Mouse (Mus musculus) MN1 (cell line): Measurements from ENCODE around the gene Rnf31.
A peak's percentile ranks its signal among the peaks of the same experiment; 100 is the strongest.

Source experiments
- DNase-seq: peaks from one replicate; pipeline ENCODE4 v3.0.0-alpha.2; 2016; ENCODE audit warnings: low spot score

Rnf31 gene

DNA sequence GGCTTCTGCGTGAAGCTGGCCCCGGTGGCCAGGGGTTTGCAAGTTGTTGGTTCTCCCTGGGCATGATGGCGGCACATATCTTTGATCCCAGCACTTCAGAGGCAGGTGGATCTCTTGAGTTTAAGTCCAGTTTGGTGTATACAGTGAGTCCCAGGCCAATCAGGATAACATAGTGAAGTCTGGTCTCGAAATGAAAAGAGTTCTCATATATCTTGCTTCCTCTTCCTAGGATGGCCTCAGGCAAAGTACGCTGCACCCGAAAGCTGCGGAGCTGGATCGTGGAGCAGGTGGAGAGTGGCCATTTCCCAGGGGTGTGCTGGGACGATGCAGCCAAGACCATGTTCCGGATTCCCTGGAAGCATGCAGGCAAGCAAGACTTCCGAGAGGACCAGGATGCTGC lies 13.3 kb downstream of the Rnf31 start:
- DNase-seq: no peak

DNA sequence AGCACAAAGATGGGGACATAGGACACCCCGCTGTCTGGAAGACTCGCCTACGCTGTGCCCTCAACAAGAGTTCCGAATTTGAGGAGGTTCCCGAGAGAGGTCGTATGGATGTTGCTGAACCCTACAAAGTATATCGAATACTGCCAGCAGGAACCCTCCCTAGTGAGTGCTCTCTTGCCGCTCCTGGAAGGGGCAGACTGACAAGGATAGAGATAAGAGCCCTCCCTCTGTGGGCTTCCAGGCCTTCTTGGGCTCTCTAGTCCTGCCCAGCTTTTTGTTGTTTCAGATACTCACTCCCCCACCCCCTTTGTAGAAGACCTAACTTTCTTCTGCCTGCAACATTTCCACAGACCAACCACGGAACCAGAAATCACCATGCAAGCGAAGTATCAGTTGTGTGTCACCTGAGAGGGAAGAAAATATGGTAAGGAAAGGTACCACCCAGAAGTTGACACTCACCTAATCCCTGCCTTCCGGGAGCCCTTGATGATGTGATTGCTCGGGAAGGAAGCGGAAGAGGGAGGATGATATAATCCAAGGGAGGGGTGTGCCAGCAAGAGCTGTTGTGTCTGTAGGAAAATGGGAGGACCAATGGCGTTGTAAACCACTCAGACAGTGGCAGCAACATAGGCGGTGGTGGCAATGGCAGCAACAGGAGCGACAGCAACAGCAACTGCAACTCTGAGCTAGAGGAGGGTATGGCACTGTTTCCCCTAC lies 14.4 kb downstream of the Rnf31 start:
- DNase-seq: no peak

DNA sequence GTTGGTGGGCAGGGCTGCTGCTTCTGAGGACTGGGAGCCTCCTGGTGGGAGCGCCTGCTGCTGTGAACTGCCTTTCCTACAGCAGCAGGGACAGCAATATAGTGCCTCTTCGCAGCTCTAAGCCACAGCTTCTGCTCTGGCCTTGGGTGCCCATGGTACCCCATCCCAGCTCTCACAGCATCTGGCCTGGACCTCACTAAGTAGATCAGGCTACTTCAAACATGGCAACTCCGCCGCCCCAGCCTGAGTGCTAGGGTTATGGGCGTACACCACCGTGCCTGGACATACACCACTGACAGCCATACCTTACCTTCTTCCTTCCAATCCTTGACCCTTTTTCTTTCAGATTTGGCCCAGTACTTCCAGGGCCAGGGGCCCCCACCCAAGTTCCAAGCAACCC lies 16.8 kb downstream of the Rnf31 start:
- no peak for DNase-seq

GRCm38 (mm10) chr14:55613346-55613745 lies 21.8 kb downstream of the Rnf31 start:
- no peak for DNase-seq

- no peak for DNase-seq
These were observed 23.2 kb downstream of the Rnf31 start for GRCm38 (mm10) chr14:55614565-55615178.

DNA sequence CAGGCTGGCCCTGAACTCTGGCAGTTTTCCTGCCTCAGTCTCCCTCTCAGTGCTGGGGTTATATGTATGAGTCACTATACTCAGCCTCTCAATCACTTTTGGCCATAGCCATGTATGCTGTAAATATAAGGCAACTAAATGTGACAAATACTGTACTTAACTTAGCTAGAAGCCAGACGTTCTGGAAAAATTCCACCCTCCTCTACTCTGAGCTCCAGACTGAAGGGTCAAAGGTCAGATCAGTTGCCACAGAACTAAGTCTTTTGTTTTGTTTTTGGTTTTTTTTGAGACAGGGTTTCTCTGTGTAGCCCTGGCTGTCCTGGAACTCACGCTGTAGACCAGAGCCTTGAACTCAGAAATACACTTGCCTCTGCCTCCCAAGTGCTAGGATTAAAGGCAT lies 24.4 kb downstream of the Rnf31 start:
- DNase-seq: no peak

GRCm38 (mm10) chr14:55616844-55617243 lies 25.3 kb downstream of the Rnf31 start:
- DNase-seq: no peak

- peak; percentile 96 for DNase-seq
These were observed 26.3 kb downstream of the Rnf31 start, which contains the start of gene Rec8 for GRCm38 (mm10) chr14:55617822-55618221. Rec8 (plus strand) TSS chr14:55618037.

- DNase-seq: no peak
These were observed 27.1 kb downstream of the Rnf31 start for GRCm38 (mm10) chr14:55618486-55619195.

DNA sequence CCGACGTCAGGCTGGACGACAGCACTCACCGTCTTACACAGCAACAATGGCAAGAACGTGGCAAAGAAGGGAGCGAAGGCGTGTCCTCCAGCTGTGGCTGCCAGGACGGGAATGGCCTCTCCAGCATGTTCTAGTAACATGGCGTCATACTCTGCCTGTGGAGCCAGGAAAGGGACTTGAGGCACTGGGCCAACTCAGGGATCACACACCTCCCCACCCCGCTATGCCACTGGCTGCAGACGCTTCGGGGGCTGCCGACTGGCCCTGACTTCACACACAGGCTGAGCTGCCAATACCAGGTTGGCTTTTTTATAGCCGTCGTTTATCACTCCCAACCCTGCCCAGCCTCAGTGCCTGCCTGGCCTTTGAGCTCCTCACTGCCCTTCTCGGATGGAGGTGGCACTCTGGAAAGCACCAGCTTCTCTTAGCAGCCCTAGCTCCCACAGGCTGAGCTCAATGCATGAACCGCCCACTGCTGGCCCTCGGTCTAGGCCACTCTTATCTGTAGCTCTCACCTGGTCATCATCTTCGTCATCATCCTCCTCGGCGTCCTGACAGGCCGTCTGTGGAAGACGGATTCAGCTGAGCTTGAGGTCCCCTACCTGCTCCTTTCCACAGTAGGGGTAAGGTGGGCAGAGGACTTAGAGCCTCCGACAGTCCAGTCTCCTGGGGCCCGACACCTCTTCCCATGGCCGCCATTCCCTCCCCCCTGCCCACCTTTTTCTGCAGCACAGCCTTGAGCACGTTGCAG lies 36.7 kb downstream of the Rnf31 start:
- no peak for DNase-seq

DNA sequence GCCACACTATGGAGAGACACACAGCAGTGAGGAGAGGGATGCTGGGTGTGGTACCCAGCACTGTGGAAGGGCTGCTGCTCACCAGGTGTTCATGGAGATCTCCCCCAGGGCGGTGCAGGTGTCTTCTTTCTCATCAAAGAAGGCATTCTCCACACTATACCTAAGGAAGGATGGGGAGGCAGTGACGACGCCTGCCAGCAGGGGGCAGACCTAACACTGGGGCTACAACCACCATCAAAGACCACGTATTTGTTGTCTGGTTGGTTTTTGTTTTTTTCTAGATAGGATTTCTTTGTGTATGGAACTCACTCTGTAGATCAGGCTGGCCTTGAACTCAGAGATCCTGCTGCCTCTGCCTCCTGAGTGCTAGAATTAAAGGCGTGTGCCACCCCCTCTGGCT lies 37.8 kb downstream of the Rnf31 start:
- DNase-seq: peak; percentile 60

- DNase-seq: peak; percentile 54
These were observed 43.5 kb downstream of the Rnf31 start for GRCm38 (mm10) chr14:55634874-55635522.

DNA sequence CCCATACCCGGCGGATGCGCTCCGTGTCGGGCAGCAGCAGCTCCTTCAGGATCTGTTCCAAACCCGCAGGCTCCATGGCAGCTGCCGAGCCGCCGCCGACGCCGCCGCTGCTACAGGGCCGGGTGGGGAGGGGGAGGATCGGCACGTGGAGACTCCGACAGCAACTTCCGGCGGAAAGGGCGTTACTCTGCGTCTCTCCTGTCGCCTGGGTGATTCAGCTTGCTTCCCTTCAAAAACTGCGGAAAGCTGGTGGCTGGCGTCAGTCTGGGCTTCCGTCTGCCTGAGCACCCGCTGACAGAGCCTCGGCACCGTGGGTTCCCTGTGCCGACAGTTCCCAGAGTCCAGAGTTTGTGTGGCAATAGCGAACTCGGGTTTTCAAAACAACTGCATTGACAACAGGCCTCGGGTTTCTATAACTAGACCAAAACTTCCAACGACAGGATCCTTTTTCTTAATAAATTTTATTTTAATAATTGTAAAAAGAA lies 44.1 kb downstream of the Rnf31 start, which contains the start of gene Ipo4:
Gene Ipo4, minus strand, starts transcription at position 435 of the 485 bp plus-strand sequence.
- DNase-seq: peak; percentile 89

DNA sequence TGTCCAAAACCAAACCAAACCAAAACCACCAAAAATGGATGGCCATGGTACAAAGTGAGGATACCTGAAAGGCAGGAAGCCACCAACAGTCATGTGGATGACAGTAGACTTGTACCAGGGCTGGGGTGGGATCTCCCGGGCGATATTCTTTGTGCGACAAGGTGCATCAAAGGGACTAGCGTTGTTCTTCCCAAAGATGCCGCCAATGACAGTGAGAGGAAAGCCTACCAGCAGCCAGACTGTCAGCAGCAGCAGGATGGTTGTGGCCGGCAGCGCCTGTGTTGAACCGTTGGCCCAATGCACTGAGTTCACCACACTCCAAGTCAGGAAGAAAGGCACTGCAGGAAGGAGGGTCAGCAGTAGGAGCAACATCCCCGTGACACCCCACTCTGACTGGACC lies 46.3 kb downstream of the Rnf31 start, which contains the start of gene Gm49378:
Gene Gm49378, minus strand, starts transcription at position 101 of the 400 bp plus-strand sequence.
- DNase-seq: no peak

- DNase-seq: no peak
These were observed 49.3 kb downstream of the Rnf31 start for GRCm38 (mm10) chr14:55640816-55641215.

DNA sequence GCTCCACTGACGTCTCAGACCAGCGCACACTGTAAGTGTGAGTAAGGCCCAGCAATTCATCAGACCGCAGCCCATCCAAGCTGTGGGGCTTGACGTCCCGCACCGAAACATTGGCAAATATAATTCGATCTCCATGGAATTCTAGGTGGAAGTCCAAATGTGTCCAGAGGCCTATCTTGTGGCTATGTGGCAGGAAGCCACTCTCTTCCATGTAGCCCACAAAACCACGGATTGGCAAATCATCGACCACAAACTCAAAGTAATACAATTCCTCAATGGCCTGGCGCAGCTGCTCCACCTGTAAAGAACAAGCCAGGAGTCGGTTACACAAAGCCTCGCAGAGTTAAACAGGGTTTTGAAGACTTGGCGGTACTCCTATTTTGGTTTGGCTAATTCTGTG lies 49.8 kb downstream of the Rnf31 start:
- no peak for DNase-seq

- no peak for DNase-seq
These were observed 51.2 kb downstream of the Rnf31 start for GRCm38 (mm10) chr14:55642679-55643059.

GRCm38 (mm10) chr14:55643060-55643907 lies 51.8 kb downstream of the Rnf31 start, which contains the start of gene Tm9sf1:
Tm9sf1 (minus strand) TSS chr14:55643806.
- peak; percentile 76 for DNase-seq

- no peak for DNase-seq
These were observed 52.9 kb downstream of the Rnf31 start for GRCm38 (mm10) chr14:55644261-55644888.

DNA sequence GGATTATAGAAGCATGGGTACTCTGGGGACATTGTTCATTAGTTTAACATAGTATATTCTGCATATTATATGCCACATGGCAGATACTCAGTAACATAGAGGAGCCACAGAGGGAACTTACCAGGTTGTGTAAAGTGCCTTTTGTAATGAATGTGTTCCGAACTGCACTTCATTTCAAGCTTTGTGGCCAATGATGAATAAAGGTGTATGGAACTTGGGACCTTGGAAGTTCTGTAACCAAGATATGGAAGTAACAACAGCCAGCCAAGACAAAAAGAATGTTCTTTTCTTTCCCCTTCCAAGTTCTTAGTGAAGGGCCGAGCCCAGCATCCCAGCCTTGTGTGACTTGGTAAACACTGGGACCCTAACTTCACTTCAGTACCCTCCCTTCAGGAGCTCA lies 58.4 kb downstream of the Rnf31 start, which contains the start of gene Tssk4:
Gene Tssk4, plus strand, starts transcription at position 301 of the 400 bp plus-strand sequence.
- no peak for DNase-seq
